Mouse (Mus musculus) ovary, postnatal 36 days (tissue): ENCODE measurements around the gene Il22ra1.
"Not testable (repeated sequence)": the region's sequence is repeated elsewhere in the genome, so short reads cannot be mapped to it uniquely, and the experiment has no call there.

ENCODE experiments used
- DNase-seq: peaks from one replicate; pipeline ENCODE4 v3.0.0; 2022; ENCODE audit warnings: low spot score, mixed read lengths

Il22ra1 gene

DNA sequence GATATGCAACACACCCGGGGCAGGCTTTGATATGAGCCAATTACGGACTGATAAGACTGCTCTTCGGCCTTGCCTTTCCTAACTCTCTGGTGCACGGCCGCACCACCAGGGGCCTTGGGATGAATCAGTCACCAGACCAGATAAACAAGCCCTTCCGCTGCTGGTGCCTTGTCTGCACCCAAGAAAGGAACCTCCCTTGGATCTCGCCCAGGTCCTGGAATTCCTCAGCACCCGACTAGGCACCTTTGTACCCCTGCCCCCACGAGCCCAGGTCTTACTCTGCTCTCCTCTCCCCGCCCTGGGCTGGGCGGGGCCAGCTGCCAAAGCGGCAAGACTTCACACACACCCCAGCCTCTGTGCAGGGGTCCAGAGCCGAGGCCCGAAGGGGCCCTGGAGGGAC lies at the start of gene Il22ra1:
TSS of gene Il22ra1 (plus strand) at position 356 of the 400 bp plus-strand sequence.
- DNase-seq: peak; percentile 67

- no peak for DNase-seq
Measured at GRCm38 (mm10) chr4:135679316-135679715, 48.7 kb upstream of the Il22ra1 start.

- DNase-seq: no peak
Measured at GRCm38 (mm10) chr4:135681789-135682188, 46.2 kb upstream of the Il22ra1 start.

DNA sequence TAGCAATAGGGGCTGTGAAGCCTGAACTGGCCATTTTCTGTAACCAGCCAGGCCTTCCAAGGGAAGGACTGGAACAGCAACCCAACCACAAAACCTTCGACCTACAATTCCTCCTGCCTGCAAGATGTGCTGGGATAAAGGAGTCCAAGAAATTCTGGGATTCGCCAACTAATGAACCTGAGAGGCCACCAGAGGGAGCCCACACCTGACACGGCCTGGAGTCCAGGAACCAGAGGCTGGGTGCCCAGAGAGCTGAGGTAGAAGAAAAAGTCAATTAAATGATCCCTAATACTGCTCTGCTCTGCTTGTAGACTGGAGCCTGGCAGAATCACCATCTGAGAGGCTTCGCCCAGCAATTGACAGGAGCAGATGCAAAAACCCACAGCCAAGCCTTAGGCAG lies 44.4 kb upstream of the Il22ra1 start:
- DNase-seq: peak; percentile 40

DNA sequence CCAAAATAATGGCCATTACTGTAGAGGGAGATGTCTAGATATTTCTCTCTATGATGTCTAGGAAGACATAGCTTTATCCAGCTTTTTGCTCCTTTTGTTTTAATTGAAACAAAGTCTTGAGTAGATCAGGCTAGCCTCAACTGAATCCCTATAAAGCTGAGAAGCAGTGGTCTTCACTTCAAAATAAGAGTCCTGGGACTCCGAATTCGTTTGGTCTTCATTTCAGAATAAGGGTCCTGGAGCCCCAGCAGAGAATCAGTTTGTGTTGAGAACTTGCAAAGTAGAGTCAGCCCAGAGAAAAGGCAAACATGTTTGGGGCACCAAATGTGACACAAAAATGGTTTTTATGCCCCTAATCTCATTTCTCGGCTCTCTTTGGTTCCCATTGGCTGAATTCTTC lies 43.2 kb upstream of the Il22ra1 start:
- no peak for DNase-seq

DNA sequence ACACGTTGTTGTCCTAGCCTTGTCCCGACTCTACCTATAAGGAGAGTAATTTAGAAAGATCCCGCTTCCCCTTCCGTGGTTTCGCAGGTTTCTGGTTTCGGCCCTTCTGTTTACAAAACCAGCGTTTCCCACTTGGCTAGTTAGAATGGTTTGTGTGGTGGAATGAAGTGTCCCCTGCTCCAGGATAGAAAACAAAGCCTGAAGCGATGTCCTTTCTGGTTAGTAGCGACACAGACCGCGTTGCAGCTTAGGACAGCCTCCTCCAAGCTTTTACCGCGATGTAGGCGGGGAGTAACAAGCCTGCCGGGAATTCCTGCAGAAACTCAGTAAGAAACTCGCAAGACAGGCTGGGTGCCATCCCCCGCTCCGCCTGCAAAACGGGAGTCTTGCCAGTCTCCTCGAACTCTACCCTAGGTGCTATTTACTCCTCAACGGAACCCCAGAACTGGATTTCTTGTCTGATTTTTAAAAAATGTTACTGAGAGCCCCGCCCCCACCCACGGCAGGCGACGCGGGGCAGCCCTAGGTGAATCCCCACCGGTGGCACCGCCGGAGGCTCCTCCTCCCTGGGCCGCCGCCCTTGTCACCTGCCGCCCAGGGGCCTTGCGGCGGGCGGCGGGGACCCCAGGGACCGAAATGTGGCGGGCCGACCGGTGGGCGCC lies 41.9 kb upstream of the Il22ra1 start, which contains the start of gene Ifnlr1:
TSS of gene Ifnlr1 (plus strand) at position 382 of the 662 bp plus-strand sequence.
- DNase-seq: peak; percentile 44

GRCm38 (mm10) chr4:135686568-135686953 lies 41.4 kb upstream of the Il22ra1 start:
- DNase-seq: no peak

DNA sequence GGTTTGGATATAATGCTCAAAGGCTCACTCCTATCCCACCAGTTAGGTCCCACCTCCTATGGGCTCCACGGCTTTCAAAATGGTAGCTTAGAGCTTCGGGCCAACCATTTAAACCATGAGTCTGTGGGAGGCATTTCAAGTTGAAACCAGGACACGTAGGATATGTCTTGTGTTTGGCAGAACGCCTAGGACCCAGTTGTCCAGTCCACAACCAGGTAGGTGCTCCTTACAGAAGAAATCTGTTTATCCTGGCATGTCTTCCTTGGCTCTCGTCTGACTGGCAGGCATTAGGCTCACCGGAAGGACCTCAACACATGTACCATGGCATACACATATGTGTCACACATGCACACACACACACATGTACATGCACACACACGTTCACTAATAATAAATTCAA lies 38.2 kb upstream of the Il22ra1 start:
- DNase-seq: no peak

DNA sequence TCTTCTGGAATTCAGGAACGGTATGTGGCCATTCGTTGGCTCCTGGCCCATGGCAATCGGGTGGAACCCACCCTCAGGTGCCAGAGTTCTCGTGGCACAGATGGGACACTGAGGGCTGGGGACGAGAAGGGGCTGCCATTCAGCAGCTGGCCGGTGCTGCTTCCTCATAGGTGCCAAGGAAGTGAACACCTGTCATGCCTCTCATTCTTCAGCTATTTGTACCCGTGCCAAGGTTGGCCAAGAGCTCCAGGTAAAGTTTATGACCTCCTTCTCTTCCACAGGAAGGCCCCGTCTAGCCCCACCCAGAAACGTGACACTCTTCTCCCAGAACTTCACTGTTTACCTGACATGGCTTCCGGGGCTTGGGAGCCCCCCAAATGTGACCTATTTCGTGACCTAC lies 37.7 kb upstream of the Il22ra1 start:
- no peak for DNase-seq

DNA sequence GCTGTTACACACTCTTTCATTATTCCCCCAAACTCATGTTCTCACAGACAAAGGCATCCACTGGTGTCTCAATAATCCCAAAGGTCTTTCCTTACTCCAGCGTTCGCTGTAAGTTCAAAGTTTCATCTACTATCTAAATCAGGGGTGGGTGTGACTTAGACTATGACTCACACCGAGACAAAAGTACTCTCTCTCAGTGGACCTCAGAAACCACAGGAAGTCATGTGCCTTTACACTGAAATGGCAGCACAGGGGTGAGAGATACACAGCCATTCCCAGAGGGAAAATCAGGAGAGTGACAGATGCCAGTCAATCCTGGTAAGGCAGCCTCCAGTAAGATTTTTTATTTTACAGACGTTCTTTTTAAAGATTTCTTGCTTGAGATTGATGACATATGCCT lies 35.1 kb upstream of the Il22ra1 start:
- DNase-seq: no peak

DNA sequence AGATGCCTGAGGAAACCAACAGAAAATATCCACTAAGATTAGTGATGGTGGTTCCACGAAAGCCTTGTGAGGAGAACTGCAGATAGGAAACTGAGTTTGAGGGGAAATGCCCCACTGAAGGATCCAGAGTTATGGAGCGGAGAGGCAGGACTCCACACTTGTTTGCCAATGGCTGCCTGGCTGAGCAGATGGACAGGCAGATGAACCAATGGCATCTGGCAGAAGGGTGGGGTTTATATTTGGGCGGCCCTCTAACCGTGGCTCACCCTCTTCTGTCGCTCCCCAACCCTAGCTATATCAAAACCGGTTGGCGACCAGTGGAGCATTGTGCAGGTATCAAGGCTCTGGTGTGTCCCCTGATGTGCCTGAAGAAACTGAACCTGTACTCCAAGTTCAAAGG lies 29.5 kb upstream of the Il22ra1 start:
- no peak for DNase-seq

DNA sequence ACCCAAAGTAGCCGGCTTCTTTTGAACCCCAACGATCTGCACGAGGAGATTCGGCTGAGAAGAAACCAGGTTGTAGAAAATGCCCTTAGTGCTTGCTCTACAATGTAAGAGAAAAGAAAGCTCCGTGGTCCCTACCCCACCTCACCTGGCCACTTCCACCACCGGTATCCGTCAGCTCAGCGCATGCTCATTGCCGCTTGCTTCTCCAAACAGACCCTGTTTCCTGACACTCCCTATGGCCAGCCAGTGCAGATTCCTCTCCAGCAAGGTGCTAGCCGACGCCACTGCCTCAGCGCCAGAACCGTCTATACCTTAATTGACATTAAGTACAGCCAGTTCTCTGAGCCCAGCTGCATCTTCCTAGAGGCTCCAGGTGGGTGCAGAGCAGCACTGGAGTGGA lies 24.5 kb upstream of the Il22ra1 start:
- no peak for DNase-seq

- no peak for DNase-seq
Measured at GRCm38 (mm10) chr4:135704016-135704415, 24.0 kb upstream of the Il22ra1 start.

- no peak for DNase-seq
Measured at GRCm38 (mm10) chr4:135706045-135706444, 21.9 kb upstream of the Il22ra1 start.

DNA sequence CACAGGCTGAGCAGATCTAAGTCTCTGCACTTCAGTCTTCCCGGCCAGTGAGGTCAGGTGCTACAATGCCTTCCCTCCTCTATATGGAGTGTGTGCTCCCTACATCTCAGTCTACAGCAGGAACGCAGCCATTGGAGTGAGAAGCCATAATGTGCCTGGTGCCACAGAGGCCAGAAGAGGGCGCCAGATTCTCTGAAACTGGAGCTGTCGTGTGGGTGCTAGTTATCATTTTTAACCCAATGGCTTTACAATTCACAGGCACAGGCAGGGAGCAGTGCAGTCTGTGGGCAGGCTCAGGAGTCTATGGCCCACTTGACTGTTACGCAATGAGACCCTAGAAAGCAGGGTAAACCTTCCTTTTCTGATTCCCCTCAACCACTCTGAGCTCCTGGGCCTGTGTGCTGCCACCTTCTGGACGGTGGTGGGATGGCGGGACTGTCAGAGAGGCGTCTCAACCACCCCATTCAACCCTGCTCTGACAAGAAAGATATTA lies 18.9 kb upstream of the Il22ra1 start:
- DNase-seq: peak; percentile 77

DNA sequence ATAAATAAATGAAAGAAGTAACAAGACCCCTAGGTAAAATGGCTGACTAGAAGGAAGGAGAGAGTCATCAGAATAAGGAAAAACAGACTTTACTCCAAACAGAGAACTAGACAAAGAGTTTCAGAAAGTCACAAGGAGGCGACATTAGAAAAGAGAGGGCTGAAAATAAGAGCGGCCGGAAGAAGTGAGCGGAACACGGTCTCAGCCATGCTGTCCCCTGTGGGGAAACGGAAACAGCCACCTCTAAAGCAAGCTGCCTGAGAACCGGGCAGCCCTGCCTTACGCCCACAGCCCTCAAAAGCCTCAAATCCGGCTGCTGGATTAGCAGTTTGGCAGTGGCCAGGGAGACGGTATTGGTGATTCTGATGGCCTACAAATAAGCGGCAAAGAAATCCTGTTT lies 18.4 kb upstream of the Il22ra1 start:
- no peak for DNase-seq

- no peak for DNase-seq
Measured at GRCm38 (mm10) chr4:135710392-135710791, 17.6 kb upstream of the Il22ra1 start.

DNA sequence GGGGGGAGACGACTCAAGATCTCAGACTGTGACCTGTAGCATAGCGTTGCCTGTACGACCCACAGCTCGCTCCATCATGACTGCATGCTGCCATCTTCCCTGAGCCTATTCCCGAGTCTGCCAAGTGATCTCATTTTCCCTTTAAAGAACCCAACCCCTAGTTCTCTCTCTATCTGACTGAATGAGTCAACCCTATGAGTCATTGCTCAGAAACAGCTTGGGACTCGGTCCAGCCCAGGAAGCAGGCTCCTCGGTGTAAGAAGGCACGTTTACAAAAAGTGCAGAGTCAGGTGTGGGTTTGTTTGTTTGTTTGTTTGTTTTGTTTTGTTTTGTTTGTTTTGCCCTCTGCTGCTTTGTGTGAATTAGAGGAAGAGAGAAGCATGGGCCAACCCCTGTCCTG lies 13.2 kb upstream of the Il22ra1 start:
- DNase-seq: no peak

DNA sequence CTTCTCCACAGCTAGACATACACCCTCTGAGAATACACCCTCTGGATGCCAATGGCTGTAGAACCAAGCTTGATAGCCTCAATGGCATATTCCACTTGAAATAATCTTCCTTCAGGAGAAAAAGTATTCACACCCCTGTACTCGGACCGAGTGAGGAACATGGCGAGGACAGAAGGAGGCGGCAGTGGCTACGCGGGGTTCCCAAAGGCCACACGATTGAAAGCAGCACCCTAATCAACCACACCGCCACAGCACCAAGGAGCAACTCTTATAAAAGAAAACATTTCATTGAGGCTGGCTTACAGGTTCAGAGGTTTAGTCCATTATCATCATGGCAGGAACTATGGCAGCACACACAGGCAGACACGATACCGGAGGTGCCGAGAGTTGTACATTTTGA lies 11.5 kb upstream of the Il22ra1 start:
- DNase-seq: not testable (repeated sequence)

DNA sequence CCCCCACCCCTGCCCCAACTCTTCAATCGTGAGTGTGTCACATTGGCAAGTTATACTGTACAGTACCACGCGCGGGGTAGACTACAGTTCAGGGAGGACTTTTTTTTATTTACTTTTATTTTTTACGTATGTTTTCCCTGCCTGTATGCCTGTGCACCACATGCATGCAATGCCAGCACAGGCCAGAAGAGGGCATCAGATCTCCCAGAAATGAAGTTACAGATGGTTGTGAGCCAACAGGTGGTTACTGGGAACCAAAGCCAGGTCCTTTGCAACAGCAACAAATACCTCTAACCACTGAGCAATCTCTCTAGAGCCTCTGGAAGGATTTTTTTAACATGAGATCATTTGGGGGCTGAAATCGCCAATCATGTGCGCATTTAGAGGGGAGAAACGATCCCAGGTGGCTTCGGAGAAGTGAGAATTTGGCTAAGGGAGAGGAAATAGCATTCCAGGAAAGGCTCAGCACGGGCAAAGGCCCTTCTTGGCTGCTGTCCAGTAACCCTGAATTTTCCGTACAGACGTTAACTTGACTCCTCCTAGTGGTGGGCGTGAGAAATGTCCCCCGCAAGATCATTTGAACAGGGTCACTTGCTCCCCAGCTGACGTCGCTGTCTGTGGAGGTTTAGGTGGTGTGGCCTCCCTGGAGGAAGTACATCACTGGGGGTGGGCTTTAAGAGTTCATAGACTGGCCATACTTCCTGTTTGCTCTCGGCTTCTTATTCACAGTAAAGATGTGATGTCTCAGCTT lies 5.3 kb upstream of the Il22ra1 start:
- no peak for DNase-seq

- no peak for DNase-seq
Measured at GRCm38 (mm10) chr4:135726416-135726815, 1.6 kb upstream of the Il22ra1 start.

DNA sequence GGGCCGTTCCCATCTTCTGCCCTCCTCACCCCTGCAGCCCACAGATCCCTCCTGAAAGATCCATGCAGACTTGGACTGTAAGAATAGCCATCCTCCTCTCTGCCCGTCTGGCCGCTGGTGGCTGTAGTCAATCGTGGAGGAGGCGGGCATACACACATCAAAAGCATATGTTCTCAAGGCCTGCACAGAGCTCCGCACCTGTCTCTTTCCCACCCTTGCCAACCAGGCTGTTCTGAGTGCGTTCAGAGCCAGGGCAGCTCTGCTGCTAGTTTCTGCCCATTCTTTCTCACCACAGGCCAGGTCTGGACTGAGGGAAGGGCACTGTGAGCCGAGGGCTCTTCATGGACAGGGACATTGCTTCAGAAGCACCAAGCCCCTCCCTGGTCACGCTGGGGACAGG lies 2.2 kb downstream of the Il22ra1 start:
- DNase-seq: no peak

GRCm38 (mm10) chr4:135730951-135731350 lies 3.0 kb downstream of the Il22ra1 start:
- no peak for DNase-seq

DNA sequence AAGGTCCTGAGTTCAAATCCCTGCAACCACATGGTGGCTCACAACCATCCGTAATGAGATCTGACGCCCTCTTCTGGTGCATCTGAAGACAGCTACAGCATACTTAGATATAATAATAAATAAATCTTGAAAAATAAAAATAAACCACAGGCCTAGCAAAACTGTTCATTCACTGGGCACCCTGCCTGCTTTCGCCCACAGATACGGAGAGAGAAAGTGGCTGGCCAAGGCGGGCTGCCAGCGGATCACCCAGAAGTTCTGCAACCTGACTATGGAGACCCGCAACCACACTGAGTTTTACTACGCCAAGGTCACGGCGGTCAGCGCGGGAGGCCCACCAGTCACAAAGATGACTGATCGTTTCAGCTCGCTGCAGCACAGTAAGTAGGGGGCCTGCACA lies 5.9 kb downstream of the Il22ra1 start:
- no peak for DNase-seq
